Mouse (Mus musculus): Measurements from ENCODE around the gene Gga1.

Gene Gga1

DNA sequence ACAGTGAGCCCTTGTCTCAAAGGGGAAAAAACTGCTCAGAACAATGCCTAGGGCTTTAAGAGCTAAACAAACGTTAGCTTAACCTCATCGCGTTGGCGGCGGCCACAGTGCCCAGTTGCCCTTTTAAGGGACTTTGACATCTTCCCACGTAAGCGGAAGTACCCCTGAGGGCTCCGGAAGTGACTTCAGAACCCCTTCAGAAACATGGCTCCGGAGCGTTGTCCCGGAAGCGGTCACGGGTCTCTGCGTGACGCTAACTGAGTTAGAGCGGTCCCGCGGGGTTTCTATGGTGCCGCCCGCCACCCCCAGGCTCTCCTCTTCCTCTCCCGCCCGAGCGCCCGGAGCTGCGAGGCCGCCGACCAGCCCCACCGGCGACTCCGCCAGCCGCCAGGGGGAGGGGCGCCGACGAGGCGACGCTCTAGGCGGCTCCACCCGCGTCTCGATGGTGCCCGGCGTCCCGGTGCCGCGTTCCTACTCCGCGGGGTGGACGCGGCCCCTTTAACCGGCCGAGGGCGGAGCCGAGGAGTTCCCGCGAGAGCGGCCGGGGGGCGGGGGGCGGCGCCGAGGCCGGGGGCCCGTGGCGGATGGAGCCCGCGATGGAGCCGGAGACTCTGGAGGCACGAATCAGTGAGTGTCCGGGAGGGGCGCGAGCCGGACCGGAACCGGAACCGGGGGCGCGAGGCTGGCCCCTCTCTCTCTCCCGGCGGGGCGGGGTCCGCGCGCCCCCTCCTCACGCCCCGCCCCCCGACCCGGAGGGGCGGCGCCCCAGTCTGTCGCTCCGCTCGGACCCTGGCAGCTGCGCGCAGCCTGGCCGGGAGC, at the start of gene Gga1:
Gga1 (plus strand) TSS at position 200 of the 819 bp plus-strand sequence.
- DNase-seq (ENCODE audit: low read depth, low spot score): peak; percentile 96

- DNase-seq (ENCODE audit: low read depth, low spot score): no peak
Observed at GRCm38 (mm10) chr15:78828315-78828714, 48.7 kb upstream of the Gga1 start.

- no peak for DNase-seq (ENCODE audit: low read depth, low spot score)
Observed at GRCm38 (mm10) chr15:78829636-78830035, 47.4 kb upstream of the Gga1 start.

DNA sequence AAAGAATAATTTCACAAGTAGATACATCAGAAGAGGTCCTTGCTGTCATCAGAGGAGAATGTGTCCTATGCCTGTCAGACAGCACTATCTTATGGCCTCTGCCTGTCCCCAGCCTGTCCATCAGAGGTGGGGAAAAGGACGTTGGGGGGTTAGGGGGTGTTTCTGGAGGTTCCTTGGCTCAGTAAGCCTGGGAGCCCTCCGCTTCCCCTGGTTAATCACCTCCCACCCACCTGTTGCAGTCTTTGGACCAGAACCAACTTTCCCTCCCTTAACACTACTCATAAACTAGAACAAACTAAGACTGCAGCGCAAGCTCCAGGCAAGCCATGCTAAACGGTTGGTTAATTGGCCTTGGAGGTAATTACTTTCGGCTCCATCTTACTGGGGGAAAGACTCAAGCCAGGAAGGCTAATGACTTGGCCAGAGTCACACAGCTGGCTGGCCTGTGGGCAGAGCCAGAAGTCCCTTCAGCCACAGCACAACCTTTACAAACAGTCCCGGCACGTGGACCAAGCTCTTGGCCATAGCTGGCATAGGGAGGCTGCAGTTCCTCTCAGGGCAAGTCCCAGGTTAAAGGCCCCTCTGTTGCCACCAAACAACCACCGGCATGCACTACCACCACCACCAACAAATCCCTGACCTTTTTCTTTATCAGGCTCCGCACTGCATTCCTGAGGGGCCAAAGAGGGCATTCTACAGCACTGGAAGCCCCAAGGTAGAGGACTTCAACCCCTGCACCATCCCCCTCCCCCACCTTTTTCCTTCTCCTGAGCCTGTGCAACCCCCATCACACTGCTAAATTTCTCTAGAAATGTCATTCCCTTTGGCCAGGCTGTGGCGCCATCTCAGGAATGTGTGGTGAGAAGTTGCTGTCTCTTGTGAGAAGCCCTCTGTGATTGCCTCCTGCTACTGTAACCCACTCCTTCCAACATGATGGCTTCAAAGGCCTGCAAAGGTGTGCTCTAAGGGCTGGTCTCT, 46.0 kb upstream of the Gga1 start:
- no peak for DNase-seq (ENCODE audit: low read depth, low spot score)

GRCm38 (mm10) chr15:78831720-78832657, 45.0 kb upstream of the Gga1 start:
- no peak for DNase-seq (ENCODE audit: low read depth, low spot score)

GRCm38 (mm10) chr15:78832701-78833123, 44.3 kb upstream of the Gga1 start:
- DNase-seq (ENCODE audit: low read depth, low spot score): no peak

DNA sequence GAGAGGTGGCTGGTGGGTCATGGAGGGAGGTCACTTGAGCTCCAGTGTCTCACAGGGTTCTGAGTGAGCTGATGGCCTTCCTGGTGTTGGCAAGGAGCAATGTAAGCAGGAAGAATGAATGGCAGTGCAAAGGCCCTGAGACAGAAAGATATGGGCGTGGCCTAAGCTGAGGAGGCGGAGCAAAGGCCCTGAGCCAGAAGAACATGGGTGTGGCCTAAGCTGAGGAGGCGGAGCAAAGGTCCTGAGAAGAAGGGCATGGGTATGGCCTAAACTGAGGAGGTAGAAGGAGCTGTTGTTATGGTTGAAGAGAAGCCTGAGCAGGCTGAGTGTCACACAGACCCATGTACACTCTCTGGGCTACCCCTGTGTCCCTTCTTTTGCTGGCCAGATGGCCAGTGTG, 43.4 kb upstream of the Gga1 start:
- no peak for DNase-seq (ENCODE audit: low read depth, low spot score)

DNA sequence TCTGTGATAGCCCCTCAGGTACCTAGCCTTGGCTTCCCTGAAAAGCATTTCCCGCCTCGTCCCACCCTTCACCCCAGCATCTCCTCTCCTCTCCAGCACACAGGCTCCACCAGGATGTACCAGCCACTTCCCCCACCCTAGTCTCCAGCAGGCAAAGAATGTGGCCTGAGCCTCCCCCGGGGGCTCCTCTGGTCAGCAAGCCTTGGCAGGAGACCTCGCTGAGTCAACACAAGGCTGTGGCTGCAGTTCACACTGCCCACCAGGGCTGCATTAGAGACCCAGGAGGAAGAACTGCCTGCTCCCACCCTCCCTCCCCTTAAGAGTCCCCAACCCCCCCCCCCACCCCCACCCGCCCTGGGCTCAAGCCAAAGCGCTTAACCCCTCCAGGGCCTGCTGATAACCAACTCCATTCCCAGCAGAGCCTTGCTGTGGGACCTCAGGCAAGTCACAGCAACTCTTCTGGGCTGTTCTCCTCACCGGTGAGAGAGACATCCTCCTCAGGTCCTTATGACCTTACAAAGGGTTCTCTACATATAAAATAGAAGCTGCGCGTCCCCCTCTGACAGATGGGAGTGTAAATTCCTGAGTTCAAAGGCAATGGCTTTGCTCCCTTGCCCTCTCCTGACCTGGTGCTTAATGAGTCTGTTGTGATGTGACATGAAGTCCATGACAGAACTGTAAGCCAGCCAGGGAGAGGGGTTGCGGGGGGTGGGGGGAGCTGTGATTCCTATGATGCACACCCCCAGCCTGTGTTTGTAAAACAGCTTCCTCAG, 42.6 kb upstream of the Gga1 start:
- no peak for DNase-seq (ENCODE audit: low read depth, low spot score)

- no peak for DNase-seq (ENCODE audit: low read depth, low spot score)
Observed at GRCm38 (mm10) chr15:78835200-78836085, 41.5 kb upstream of the Gga1 start.

DNA sequence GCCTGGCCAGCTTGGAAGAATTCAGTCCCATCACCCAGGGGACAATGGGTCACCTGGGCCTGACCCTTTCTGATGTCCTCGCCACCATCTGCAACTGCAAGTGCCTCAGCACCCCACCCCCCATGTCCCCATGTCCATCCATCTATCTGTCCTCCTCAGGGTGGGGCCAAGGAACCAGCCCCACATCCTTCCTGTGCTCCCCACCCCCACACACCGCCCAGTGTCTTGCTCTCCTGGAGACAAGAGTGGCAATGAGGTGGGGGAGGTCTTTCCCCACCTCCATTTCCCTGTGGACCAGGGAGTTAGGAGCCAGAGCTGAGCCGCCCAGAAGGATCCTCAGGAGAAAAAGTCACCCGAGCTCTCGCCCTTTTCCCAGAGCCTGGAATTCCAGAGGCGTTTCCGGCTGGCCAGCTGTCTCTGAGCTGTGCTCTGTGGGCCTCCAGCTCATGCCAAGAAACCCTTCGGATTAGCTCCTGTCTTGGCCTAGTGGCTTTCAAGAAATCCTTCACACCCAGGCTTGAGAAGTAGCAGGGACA, 40.8 kb upstream of the Gga1 start:
- DNase-seq (ENCODE audit: low read depth, low spot score): no peak

- no peak for DNase-seq (ENCODE audit: low read depth, low spot score)
Observed at GRCm38 (mm10) chr15:78839744-78840143, 37.2 kb upstream of the Gga1 start.

DNA sequence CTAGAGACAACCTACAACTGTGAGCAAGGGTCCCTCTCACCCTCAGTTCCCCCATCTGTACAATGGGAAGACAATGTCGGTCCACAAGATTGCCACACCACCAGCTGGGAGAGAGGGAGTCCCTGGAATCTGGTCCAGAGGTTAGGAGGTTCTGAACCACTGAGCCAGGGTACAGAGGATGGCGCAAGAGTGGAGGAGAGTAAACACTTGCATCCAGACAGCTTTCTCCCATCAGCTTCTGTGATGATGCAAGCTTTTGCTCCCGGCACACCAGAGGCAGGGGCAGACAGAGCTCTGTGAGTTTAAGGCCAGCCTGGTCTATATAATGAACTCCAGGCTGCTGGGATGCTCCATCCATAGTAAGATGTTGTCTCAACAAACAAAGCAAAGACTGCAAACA, 36.7 kb upstream of the Gga1 start:
- DNase-seq (ENCODE audit: low read depth, low spot score): no peak

GRCm38 (mm10) chr15:78840751-78841150, 36.2 kb upstream of the Gga1 start:
- DNase-seq (ENCODE audit: low read depth, low spot score): no peak

DNA sequence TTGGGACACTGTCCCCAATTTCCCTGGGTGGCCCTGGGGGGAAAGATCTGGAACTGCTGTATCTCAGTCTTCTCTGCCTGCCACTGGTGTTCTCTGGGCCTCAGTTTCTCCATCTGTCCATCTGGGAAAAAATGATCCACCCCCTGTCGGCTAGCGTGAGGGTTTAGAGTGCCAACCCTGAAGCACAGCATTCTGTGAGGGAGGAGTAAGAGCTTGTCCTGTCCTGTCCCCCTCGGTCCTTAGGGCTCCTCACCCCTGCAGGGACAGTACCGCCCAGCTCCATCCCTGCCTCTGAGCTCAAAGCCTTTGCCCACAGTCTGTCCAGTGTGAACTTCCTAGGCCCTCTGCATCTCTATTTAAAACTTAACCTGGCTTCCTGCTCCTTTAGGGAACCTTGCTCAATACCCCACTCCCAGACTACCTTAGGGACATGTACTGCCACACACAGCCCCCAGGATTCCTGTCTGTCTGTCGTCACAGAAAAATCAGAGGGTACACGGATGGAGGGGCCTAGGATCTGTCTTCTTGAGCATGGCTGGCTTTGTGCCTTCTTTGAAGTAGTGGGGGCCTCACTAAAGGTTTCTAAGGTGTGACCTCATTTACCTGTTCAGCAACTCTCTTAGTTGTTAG, 35.7 kb upstream of the Gga1 start:
- no peak for DNase-seq (ENCODE audit: low read depth, low spot score)

DNA sequence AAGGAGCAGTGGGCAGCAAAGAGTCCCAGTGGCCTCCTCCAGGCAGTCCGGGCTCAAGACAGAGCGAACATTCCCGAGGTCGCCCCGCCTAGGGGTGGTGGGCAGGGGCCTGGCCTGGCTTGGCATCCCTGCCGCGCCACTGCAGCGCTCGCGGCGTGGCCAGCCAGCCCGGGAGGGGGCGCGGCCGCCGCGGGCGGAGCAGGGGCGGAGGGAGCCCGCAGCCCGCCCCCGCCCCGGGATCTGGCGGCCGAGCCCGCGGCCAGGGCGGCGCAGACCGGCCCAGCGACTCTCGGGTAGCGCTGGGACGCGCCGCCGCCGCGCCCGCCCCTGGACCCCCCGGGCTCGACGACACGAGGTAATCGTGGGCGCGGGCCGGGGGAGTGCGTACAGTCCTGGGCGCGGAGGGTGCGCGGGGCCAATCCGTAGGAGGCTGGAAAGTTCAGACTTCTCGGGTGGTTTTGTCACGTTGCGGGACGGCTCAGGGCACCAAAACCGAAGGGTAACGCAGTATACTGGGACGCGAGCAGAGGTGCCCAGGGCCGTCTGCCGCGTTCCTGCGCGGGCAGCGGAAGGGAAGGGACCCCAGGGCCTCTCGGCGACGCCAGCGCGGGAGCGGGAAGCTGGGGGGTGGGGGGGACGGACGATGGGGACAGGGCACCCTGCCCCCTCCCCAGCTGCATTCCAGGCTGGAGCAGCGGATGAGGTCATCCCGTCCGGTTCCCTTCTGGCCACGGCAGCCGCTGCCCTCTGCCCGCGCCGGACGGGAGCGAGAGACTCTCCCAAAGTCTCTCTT, 34.4 kb upstream of the Gga1 start, which contains the start of gene Cdc42ep1:
Cdc42ep1 (plus strand) TSS at position 254 of the 793 bp plus-strand sequence.
- no peak for DNase-seq (ENCODE audit: low read depth, low spot score)

DNA sequence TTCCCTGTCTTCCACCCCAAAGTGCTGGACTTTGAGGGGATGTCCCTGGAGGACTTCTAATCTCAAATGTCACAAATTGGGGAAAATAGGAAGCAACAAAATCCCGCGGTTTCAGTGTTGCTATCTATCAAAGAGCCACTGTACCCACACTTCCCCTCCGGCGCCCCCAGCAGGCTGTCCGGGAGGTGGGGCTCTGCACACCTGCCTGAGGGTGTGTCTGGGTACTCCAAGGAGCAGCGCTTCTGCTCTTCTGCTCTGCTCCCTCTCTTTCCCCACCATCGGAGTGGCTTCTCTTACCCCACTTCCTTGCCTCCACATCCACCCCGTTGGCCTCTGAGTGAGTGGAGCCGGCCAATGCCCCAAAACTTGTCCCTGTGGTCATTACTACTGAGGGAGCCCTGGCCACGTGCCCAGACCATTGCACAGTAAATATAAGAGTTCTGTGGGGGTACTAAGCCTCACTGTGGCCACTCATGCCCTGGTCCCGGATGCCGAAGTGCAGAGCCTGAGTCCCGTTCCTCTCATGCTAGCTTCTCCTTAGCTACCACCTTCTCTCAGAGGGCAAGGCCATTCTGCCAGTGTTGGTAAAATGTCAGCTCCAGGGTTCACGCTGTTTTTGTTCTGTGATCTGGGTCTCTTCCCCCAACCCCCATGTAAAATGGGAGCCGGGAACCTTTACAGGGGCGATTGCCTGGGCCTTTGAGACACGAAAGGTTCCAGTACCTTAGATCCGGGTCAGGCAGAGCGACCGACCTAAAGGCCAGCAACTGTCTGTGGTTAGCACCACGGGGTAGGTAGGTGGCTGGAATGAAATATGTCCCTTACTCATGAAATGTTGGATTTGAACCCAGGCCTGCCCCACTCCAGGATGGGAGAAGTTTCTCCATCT, 33.2 kb upstream of the Gga1 start:
- no peak for DNase-seq (ENCODE audit: low read depth, low spot score)

GRCm38 (mm10) chr15:78844791-78845190, 32.2 kb upstream of the Gga1 start:
- peak; percentile 67 for DNase-seq (ENCODE audit: low read depth, low spot score)
